Mouse (Mus musculus) fat pad, adult 2 months (tissue): ENCODE data around the gene Gm7029.

Source experiments
- DNase-seq: peaks from one replicate; pipeline ENCODE4 v3.0.0-alpha.2; 2011; ENCODE audit warnings: low read depth, low spot score; ENCODE audit errors: extremely low read depth

Gene Gm7029

DNA sequence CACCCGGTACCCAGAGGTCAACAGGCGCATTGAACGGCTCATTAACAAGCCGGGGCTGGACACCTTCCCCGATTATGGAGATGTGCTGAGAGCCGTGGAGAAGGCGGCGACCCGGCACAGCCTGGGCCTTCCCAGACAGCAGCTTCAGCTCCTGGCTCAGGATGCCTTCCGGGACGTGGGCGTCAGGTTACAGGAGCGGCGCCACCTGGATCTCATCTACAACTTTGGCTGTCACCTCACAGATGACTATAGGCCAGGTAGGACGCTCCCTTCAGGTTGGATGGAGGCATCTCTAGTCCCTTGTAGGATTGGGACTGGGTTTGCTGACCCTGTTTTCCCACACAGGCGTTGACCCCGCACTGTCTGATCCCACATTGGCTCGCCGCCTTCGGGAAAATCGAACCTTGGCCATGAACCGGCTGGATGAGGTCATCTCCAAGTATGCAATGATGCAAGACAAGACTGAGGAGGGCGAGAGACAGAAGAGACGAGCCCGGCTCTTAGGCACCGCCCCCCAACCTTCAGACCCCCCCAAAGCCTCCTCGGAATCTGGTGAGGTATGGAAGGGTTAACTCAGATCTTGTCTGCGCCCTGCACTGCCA, 38.3 kb downstream of the Gm7029 start:
- no peak for DNase-seq

DNA sequence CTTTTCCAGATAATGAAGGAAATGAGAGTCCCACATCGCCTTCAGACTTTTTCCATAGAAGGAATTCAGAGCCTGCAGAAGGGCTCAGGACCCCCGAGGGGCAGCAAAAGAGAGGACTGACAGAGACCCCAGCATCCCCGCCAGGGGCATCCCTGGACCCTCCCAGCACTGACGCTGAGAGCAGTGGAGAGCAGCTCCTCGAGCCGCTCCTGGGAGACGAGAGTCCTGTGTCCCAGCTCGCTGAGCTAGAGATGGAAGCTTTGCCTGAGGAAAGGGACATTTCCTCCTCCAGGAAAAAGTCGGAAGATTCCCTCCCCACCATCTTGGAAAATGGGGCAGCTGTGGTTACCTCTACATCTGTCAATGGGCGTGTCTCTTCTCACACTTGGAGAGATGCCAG, 39.6 kb downstream of the Gm7029 start:
- no peak for DNase-seq

DNA sequence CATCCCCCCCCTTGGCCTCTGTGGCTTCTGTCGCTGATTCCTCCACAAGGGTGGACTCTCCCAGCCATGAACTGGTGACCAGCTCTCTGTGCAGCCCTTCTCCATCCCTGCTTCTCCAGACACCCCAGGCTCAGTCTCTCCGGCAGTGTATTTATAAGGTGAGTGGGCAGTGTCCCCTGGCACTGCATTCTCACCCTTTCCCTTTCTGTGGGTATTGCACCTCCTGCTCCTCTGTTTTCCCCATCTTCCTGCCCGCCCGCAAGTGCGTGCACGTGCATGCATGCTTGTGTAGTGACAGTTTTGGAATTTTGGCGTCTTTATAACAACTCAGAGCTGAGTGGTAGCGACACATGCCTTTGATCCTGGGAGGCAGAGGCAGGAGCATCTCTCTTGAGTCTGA, 40.3 kb downstream of the Gm7029 start:
- no peak for DNase-seq

DNA sequence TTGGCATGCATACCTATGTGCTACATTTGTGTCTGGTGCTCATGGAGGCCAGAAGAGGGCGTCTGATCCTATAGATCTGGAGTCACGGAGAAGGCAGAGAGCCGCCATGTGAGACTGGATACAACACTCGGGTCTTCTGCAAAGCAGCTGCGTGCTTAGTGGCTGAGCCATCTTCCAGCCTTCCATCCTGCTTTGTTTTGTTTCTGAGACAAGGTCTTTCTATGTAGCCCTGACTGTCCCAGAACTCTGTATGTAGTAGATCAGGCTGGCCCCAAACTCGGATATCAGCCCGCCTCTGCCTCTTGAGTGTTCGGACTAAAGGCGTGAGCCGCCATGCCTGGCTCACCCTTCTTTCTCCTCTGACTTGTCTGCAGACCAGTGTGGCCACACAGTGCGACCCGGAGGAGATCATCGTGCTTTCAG, 41.3 kb downstream of the Gm7029 start:
- DNase-seq: no peak

DNA sequence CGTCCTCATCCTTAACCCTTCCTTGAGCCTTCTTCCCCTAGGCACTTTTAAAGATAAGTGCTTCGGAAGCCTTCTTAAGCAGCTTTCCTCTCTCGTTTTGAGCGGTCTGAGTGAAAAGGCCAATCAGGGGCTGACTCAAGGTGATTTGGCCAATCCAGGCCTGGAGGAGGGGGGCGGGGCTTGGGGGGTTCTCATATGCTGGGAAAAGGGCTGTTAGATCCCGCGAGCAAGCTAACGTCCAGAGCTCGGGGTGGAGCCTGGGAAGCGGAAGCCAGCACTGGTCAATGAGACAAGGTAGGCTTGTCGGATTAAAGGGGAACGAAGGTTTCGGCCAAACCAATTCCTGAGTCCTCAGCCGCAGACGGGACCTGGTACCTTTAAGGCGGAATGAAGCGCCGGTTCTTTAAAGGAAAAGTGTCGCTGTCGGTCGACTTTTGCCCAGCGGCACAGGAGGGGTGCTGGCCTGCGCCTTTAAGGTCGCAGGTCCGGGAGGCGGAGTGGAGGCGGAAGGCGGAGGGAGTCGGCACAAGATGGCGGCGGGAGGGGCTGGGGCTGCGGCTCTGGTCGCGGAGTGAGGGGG, 42.1 kb downstream of the Gm7029 start, which contains the start of the genes Tapbp and Zbtb22:
Tapbp (plus strand) TSS at position 229 of the 580 bp plus-strand sequence.
Zbtb22 (plus strand) TSS at position 234 of the 580 bp plus-strand sequence.
- peak; percentile 89 for DNase-seq

DNA sequence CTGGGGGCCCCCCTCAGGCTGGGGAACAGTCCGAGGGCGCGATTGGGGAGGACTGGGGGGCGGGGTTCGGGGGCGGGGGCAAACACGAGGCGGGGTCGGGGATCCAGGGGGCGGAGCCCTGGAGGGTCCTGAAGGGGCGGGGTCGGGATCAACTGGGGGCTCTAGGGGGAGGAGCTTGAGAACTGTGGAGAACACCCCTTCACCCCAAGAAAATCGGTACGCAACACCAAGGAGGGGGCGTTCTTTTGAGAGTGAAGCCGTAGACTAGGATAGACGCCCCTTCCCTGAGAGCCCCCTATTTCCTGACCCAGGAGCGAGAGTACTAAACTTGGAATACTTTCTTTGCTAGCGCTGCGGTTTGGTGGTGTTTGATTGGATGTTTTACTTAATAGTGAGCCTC, 42.7 kb downstream of the Gm7029 start:
- no peak for DNase-seq

DNA sequence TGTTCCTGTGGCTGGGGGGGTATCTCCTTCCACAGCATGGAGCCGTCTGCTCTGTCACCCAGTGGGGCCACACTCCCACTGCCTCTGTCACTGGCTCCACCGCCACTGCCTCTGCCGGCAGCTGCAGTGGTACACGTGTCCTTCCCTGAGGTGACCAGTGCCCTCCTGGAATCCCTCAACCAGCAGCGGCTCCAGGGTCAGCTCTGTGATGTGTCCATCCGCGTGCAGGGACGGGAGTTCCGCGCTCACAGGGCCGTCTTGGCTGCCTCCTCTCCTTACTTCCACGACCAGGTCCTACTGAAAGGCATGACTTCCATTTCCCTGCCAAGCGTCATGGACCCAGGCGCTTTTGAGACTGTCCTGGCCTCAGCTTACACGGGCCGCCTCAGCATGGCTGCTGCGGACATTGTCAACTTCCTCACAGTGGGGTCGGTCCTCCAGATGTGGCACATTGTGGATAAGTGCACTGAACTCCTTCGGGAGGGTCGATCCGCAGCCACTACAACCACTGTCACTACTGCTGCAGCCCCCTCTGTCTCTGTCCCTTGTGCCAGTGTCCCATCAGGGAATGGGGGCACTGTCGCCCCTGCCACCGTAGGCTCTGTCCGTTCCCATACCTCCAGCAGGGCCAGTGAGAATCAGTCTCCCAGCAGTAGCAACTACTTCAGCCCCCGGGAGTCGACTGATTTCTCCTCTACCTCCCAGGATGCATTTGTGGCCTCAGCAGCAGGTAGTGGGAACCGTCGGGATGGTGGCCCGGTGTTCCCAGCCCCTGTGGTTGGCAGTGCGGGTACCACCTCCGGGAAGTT, 43.4 kb downstream of the Gm7029 start:
- DNase-seq: no peak

DNA sequence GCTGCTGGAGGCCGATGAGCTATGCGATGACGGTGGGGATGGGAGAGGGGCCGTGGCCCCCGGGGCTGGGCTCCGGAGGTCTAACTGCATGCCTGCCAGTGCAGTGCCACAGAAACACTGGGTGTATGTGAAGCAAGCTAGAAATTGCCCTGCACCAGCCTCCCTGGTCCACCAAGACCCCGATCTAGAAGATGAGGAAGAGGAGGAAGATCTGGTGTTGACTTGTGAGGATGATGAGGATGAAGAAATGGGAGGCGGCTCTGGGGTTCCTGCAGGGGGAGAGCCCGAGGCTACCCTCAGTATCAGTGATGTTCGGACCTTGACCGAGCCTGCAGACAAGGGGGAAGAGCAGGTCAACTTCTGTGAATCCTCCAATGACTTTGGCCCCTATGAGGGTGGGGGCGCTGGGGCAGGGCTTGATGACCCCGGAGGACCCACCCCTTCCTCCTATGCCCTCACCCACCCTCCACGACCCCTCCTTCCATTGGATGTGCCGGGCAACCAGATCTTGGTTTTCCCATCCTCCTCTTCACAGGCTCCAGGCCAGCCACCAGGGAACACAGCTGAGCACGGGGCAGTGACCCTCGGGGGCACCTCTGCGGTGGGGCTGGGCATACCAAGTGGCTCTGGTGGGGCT, 44.1 kb downstream of the Gm7029 start:
- no peak for DNase-seq

DNA sequence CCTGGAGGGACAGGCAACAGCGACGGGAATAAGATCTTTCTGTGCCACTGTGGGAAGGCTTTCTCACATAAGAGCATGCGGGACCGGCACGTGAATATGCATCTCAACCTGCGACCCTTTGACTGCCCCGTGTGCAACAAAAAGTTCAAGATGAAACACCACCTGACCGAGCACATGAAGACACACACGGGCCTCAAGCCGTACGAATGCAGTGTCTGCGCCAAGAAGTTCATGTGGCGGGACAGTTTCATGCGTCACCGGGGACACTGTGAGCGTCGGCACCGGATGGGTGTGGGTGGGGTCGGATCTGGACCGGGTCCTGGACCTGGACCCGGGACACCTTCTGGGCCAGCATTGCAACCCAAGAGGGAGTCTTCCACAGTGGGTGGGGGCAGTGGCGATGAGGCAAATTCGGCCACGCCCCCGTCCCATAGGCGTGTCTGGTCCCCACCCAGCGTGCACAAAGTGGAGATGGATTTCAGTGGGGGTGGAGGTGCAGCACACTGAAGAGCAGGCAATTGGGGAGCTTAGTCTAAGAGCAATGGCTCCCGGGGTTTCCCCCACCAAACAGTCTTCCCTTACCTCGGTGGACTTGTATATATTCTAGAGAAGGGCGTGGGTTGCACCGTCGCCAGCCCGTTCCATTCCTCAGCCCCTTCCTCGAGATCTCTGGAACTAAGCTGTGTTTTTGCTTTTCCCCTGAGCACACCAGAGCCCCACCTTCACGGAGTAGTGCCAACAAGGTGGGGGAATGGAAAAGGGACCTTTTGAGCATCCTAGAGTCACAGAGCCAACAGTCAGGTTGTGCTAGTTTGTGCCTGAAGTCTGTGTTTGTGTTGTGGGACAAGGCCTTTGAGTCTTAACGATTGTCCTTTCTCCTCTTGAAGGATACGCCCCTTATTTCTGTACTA, 44.9 kb downstream of the Gm7029 start:
- DNase-seq: no peak

DNA sequence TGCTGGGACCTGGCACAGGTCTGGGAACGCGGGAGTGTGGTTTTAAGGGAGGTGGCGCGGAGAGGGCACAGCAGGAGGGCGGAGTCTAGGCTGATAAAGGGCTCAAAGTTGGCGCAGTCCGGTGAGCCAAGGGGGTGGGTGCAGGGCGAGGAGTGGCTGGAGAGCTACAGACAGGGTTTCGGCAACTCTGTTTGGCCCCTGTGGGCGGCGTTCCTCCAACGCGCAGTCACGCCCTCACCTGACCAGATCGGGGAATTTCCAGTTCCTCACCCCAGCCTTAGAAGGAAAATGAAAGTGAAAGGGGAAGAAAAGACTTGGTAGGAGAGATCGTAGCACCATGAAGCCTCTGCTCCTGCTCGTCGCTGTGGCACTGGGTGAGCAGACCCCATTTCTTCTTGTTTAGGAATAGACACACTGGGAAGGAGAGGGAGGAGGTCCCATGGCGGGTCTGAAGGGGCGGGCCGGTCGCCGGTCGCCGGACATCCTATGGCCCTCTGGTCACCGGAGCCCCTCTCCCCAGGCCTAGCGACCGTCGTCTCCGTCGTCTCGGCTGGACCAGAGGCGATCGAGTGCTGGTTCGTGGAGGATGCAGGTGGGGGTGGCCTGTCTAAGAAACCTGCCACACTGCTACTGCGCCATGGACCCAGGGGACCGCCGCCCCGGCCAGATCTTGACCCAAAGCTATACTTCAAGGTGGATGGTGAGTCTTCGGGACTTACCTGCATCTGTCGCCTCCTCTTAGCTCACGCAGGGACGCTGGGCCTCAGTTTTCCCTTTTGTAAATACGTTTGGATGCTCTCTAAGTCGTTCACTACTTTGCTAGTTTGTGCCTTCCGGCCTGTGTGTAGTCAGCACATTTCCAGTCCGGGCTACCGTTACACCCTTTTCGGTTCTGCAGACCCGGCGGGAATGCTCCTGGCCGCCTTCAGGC, 46.0 kb downstream of the Gm7029 start:
- no peak for DNase-seq

DNA sequence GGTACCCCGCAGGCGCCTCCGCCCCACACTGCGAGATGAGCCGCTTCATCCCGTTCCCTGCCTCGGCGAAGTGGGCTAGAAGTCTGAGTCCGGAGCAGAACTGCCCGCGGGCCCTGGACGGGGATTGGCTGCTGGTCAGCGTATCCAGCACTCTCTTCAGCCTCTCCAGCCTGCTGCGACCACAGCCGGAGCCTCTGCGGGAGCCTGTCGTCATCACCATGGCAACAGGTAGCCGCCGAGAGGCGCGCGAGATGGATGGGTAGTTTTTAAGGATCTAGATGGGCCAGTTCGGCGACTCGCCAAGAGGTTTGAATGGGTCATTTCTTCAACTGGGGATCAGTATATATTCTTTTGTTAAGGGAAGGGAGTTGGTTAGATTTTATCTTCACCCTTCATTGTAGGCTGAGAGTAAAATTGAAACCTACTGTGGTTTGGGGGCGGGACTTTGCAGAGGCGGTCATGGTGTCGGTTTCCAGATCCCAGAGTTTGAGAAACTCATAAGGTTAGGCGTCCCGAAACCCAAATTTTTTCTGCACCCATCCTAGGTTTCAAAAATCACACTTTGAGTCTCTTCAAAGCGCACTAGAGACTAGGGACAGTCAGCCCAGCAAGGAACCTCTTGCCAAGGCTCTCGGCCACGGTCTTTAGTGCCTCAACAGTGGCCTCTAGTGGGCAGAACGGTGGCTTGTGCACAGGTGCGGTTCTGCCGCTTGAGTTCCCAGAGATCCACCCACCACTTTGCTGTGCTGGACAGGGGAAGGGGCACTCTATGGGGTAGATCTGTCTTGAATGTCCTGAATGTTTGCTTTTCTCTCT, 46.9 kb downstream of the Gm7029 start:
- no peak for DNase-seq

DNA sequence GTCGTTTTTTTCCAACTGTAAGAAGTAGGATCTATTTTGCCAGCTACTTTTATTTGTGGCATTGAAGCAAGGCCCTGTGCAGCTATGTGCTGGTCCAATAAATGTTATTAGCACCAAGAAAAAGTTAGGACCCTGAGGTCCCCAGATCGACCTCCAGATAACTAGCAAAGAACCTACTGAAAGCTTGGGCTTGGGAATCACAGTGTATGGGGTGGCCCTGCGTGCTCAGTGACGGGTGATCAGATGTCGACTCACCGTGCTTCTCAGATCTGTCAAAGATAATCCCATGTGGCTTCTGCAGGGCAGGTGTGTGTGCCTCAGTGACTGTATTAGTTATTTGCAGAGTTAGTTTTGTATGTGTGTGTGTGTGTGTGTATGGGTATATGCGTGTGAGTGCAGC, 47.7 kb downstream of the Gm7029 start:
- DNase-seq: no peak
